Mouse (Mus musculus) cerebellum, adult 11 months (tissue): Measurements from ENCODE around the gene Acvr1c.
A peak's percentile ranks its signal among the peaks of the same experiment; 100 is the strongest.

Experiments used
- DNase-seq: peaks from one replicate; pipeline ENCODE4 v3.0.0; 2022

The Acvr1c gene

DNA sequence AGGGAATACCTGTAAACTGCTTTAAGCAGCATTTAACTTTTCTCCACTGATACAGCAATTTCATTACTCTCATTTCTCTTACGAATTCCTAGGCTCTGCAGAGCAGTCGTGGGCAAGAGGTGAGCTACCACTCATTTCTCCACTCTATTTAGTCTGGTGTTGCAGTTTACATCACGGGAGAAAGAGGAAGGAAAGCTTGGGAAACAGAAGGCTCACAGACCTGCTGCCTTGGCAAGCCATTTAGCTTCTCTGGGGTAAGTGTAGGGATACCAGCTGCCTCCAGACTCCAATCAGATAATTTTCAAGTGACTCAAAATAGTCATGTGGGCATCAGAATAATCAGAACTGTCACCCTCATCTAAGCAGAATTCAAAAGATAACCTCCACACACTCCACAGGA is 76.6 kb downstream of the Acvr1c start:
- DNase-seq, result peak; percentile 5

DNA sequence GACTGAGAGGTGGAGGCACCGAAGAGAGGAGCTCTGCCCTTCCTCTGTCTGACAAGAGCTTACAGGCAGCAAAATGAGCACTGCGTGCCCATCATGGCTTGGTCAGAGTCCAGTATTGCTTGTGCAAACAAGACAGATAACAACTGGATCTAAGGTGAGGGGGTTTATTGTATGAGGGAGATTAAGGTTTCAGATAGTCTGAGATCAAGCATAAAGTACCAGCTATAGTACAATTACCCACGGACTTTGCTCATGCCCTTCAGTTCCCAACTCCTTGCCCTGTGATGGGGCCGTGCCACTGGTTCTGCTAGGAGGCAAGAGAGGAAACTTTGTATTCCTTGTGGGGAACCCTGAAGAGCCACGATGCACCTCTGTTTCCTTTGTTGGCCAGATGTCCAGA is 78.5 kb downstream of the Acvr1c start:
- no peak for DNase-seq

DNA sequence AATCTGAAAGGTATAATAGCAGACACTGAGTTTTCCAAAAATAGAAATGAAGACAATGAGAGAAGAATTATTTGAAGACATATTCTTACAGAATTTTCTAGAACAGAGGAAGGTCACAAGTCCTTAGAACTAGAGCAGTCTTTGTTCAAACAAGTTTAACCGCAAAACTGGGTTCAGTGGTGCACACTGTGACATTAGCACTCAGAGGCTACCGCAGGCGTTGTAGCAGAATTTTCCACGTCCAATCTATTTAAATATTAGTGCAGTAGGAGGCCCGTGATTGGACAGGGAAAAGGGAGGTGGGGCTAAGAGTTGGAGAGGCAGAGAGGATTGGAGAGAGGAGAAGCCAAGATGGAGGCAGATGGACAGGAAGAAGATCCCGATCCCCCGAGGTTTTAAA is 81.2 kb downstream of the Acvr1c start:
- no peak for DNase-seq

DNA sequence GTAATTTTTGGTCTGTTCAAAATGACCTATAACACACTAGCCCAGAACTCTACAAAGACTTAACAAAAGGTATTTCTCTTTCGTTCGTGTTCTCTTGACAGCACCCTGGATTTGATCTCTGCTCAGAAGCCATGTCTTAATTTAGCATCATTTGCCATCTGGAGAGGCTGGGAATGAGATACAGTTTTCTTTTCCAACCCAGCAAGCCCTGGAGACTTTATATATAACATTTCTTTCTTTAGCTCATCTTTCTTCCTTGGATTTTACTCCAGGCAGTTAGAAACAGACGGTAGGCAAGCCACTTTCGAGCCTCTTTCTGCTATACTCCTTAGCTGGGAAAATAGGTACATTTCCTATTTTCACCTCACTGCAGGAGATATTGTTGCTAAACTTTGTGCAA is 117.1 kb downstream of the Acvr1c start:
- DNase-seq, result peak; percentile 6

DNA sequence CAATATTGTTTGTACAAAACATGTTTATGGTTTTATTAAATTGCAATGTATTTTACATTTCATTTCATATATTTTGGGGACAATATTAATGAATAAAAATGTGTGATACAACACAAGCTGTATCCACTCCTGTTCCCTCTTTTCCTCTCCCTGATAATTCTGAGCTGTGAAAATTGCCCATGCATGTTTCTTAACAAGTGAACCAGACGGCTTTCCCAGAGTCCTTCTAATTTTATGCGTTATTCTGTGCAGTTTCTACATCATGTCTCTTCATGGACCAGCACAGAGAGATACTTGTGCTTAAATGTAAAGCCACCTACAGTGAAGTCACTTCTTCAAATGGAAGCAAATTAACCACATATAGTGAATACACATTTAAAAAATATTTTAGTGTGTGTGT is 120.2 kb downstream of the Acvr1c start:
- DNase-seq, result no peak
